In the genomic region with DNA sequence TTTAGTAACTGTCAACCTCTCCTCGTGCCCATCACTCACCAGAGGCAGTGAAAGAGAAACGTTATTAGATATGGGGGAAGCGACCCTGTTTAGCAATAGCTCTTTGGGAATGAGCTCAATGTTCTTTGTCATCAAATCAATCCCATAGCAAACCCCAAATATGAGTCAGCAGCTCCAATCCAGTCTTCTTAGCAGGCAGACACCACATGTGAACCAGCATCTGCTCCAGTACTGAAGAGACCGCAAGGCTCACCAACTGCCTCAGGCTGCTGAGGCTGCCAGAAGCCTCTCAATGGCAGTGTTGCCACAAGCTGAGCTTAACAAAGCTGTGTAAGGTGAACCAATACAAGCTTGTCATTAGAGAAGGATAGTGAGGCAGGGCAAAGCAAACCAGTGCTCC, we compare ENCODE assay signal across 16 mouse cellular contexts.
"Had no signal": no experiment of that assay in that cellular context is flagged by ENCODE, and none has a peak within 500 bp of the region (broad histone marks: within the 10 kb centered on the region; RNA-seq: fewer than 3 reads in every experiment).

No protein-coding gene starts in this region.

- H3K4me1 ChIP-seq: lung, embryonic 15.5 days; midbrain, embryonic 12.5 days had no signal

- H3K4me3 ChIP-seq: limb, embryonic 12.5 days; liver, embryonic 13.5 days; lung, embryonic 15.5 days; megakaryocyte, embryonic 14.5 days; midbrain, embryonic 12.5 days had no signal

- H3K36me3 ChIP-seq: limb, embryonic 12.5 days; liver, embryonic 13.5 days; lung, embryonic 15.5 days; midbrain, embryonic 12.5 days had no signal

- H3K27ac ChIP-seq: limb, embryonic 12.5 days; liver, embryonic 13.5 days; lung, embryonic 15.5 days; macrophage; midbrain, embryonic 12.5 days; stomach, postnatal 0 days had no signal

- H3K9me3 ChIP-seq: limb, embryonic 12.5 days; liver, embryonic 13.5 days; lung, embryonic 15.5 days; megakaryocyte, embryonic 14.5 days; midbrain, embryonic 12.5 days had no signal

- H3K4me2 ChIP-seq: limb, embryonic 12.5 days; liver, embryonic 13.5 days; lung, embryonic 15.5 days; midbrain, embryonic 12.5 days had no signal

- DNase-seq: kidney, postnatal 36 days; layer of hippocampus, adult 9-11 months; layer of hippocampus, postnatal 36 days; liver; liver, embryonic 13.5 days; liver, postnatal 0 days; lung, postnatal 14 days; right cerebral cortex, postnatal 14 days; thymus, postnatal 4 days had no signal

- H3K9ac ChIP-seq: limb, embryonic 12.5 days; liver, embryonic 13.5 days; liver, postnatal 0 days; lung, embryonic 15.5 days; midbrain, embryonic 12.5 days had no signal

- ATAC-seq: liver, postnatal 0 days; midbrain, embryonic 16.5 days had no signal

- H3K27me3 ChIP-seq: limb, embryonic 12.5 days; liver, embryonic 13.5 days; lung, embryonic 15.5 days; midbrain, embryonic 12.5 days had no signal
